Mouse (Mus musculus) MN1 (cell line): Measurements from ENCODE around the gene 1810013L24Rik.

Experiments used
- DNase-seq: peaks from one replicate; pipeline ENCODE4 v3.0.0-alpha.2; 2016; ENCODE audit warnings: low spot score

Gene 1810013L24Rik

DNA sequence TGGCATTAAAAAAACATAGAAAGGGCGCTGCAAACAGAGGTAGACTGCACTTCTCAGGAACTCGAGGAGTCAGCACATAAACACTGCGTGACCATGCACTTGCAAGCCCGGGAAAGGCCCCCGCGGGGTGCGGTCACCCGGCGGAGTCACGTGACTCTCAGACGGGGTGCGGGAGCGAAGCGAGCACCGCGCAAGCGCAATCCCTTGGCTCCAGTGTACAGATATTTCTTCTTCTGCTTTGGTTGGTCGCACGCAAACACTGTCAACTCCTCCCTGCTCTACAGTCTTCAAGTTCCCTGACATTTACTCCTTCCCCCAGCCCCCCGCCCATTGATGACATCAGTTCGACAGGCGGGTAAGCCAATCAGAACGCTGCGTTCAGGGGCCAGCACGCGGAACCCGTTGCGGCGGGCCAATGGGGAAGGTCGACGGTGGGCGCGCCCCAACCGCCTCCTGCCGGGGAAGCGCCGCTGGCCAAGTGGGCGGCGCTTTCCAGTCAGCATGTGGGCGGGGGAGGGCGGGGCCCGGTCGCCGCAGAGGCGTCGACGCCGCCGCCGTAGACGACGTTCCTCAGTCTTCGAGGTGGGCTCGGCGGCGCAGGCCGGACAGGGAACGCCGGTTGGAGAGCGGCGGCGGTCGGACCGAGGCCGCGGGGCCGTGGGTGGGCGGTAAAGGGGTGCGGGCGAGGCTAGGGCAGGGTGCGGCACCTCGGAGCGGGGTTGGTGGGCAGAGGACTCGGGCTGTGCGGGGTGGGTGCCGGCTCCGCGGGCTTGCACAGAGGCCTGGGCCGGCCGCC is at the start of gene 1810013L24Rik:
1810013L24Rik (plus strand) TSS at position 537 of the 796 bp plus-strand sequence.
- peak; percentile 98 for DNase-seq

DNA sequence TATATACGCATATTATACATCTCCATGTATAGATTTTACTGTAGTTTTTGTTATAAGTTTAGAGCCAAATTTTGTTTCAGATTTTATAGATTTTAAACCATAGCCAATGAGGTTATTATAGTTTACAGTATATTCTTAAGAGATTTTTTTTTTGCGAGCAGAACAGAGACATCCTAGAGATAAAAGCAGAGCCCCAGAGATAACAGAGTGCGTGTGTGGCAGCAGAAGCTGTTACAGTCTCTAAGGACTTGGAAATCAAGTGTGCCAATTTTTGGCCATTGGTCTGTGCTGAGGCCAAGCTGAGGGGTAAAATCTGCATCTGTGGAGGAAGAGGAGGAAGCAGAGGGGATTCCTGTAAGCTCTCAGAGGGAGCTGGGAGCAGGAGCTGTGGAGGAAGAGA is 49.7 kb upstream of the 1810013L24Rik start:
- DNase-seq: no peak

DNA sequence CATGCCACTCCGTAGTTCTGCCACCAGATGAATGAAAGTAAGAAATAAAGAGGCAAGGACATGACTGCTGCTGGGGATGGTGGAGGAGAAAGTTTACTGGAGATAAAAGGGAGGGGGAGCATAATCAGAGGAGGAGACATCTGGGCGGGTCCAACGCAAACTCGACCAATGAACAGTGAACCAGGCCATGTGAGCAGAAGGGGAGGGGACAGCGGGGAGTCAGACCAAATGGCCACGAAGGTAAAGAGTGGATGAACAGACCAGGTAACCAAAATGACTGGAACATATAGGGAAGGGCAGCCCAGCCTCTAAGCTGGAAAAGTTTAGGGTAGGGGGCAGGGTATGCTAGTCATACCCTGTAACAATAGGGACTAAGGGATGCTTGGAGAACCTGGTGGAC is 48.7 kb upstream of the 1810013L24Rik start:
- DNase-seq: no peak

DNA sequence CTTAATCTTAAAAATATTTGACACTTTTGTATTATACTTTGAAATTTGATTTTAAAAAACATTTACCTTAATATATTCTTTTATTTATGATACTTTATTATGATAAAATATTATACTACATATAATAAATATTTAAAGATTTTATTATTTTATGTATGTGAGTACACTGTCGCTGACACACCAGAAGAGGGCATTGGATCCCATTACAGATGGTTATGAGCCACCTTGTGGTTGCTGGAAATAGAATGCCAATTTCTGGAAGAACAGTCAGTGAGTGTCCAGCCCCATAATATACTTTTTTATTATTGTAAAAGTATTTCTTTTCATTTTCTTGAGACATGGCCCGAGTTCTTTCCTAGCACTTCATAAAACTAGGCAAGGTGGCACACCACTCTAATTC is 48.2 kb upstream of the 1810013L24Rik start:
- no peak for DNase-seq

DNA sequence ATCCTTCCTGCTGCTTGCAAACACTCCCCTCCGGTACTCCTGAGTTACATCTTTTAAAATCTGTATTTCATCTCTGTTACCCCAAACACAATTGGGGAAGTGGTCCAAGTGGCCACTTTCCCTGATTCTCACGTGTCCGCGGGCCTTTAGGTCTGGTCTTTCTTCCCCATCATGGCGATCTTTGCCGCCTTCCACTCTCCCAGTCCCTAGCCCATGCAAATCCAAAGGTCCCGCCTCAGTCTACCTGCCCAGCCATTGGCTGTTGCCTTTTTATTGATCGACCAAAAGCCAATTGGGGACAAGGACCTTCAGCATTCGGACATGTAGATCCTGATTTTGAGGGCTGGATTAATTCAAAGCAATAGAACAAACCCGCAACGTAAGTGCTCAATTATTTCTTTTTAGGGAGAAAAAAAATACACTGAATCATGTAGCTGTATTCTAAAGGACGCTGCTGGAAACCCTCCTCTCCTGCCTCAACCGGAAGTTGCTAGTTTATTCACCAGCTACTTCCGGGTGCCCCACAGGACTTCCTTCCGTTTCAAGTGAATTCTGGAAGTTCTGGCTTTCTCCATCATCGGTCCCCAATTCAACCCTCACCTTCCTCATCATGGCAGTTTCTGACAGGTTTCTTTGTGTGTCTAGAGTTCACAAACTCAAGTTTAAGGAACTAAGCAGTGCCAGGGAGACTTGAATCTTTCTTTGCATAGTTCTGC is 46.5 kb upstream of the 1810013L24Rik start:
- peak; percentile 90 for DNase-seq

DNA sequence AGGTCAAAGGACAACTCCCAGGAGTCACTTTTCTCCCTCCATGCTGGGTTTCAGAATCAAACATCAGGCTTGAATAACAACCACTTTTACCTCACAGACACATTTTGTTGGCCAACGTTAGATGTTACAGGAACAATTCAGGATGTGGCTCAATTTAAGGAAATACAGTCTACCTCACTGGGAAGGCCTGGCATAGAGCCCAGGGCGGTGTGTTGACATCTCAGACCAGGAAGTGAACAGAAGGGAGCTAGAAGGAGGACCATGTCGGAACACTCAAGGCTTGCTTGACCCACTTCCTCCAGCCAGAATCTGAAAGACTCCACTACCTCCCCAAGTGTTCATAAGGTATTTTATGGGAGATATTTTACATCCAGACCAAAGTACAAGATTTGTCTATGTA is 45.1 kb upstream of the 1810013L24Rik start:
- DNase-seq: no peak

DNA sequence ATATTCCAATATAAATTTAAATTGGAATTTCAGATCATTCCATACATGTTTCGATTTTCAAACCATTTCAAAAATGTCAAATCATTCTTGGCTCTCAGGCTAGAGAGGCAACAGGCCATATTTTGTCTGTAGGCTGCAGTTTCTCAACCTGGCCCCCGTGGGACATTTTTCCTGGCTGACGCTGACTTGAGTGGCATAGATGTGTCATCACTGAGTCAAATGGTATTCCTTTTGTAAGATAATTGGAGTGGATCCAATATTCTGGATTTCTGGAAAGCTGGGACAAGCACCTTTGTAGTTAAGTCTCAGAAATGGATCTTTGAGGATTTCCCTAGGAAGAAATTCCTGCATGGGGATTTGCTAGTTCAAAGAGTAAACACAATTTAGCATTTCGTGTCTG is 39.0 kb upstream of the 1810013L24Rik start:
- DNase-seq: peak; percentile 59

DNA sequence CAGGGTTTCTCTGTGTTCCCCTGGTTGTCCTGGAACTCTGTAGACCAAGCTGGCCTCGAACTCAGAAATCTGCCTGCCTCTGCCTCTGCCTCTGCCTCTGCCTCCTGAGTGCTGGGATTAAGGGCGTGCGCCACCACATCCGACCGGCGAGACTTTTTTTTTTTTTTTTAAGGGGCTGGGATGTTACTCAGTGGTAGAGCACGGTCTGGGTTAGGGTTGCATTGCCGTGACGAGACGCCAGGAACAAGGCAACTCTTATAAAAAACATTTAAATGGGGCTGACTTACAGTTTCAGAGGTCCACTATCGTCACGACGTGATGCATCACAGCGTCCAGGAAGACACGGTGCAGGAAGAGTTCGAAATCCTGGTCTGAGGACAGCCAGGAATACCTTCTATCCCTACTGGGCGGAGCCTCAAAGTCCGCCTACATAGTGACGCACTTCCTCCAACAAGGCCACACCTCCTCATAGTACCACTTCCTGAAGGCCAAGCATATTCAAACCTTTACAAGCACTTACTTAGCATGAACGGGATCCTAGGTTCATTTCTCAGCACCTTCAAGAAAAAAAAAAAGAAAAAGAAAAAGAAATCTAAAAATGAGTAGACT is 37.8 kb upstream of the 1810013L24Rik start, which contains the start of gene Usp7:
Usp7 (minus strand) TSS at position 360 of the 609 bp plus-strand sequence.
- DNase-seq: no peak

DNA sequence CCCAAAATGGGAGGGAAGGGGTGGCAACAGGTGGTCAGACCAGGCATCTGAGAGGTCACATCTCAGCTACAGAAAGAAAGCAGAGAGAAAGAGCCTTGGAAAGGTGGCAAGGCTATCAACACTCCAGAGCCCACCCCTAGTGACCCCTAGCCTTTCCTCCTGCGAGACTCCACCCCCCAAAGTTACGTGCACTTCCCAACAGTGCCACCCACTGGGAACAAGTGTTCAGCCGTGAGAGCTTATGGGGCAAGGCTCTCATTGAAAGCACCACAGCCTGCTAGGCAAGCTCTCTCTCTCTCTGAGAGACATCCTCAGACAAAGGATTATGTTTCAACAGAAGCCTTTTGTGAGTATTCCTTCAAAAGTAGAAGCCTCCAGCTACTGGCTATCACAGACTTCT is 34.9 kb upstream of the 1810013L24Rik start:
- DNase-seq: no peak

DNA sequence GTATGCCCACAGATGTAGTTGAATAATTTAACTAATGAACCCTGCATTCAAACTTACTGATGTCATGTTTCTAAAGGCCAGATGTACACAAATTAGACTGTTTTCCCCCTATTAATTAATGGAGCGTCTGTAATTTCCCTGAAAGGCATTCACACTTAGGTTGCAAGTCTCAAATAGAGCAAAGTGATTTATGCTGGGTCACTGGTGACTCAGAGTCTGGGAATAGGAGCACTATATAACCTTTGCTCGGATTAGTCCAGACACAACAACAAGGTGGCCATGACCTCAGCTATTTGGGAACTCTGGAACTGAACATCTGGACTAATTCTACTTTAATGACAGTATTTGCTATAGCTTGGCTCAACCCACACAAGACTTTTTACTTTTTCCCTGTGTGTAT is 34.0 kb upstream of the 1810013L24Rik start:
- peak; percentile 26 for DNase-seq

DNA sequence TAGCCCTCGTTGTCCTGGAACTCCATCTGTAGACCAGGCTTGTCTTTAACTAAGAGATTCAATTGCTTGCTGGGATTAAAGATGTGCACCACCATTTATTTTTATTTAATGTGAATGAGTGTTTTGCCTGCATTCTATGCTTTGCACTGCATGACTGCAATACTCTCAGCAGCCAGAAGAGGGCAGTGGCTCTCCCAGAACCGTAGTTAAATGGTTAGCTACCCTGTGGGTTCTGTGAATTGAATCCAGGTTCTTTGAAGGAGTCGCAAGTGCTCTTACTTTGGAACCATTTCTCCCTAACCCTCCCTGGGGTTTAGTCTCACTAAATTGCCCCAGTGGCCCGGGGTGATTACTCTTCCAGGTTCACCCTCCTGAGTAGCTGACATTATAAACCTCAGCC is 23.2 kb upstream of the 1810013L24Rik start:
- DNase-seq: no peak

DNA sequence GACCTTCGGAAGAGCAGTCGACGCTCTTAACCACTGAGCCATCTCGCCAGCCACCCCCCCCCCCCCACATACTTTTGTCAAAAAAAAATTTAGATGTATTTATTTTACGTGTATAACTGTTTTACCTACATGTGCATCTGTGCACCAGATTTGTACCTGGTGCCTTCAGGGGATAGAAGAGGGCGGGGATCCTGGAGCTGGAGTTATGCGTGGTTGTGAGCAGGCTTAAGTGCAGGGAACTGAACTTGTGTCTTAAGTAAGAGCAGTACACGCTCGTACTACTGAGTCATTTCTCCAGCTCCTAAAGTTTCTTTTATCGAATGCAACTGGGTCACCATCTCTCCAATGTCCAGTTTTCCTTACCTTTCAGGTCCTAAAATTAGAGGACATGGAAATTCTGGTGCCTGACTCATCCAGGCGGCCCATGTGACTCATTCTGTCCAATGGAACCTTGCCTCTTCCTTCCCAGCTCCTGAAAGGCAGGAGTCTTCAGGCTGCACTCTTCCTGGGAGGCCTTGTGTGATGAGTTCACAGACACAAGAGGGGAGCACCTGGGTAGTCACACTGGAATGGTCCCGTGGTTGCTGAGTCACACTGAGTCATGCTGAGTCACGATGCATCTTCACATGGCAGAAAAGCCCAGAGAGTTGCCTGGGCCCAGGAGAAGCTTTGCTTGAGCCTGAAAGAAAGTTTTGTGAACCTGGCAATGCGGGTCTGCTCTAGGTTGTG is 19.3 kb upstream of the 1810013L24Rik start:
- DNase-seq: peak; percentile 76

DNA sequence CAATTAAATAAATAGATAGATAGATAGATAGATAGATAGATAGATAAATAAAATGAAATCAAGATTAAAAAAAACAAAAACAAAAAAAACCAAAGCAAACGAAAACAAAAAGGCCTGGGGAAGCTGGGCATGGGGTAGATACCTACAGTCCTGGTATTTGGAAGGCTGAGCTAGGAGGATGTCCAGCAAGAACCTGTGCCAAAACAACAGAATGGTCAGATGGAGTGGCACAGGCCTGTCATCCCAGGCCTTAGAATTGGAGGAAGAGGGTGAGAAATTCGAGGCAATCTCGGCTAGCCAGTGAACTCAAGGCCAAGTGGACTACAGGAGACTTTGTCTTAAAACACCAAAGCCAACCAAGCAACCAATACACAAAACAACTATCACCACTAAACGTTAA is 12.0 kb upstream of the 1810013L24Rik start:
- DNase-seq: no peak

DNA sequence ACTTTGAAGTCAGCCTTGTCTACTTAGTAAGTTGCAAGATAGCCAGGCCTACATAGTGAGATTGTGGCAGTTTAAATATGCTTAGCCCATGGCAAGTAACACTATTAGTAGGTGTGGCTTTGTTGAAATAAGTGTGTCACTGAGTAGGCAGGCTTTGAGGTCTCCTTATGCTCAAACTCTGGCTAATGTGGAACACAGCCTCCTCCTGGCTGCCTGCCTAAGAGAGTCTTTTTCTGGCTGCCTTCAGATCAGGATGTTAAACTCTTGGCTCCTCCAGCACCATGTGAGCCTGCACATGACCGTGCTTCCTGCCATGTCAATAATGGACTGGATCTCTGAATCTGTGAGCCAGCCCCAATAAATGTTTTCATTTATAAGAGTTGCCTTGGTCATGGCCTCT is 8.5 kb upstream of the 1810013L24Rik start:
- DNase-seq: no peak

DNA sequence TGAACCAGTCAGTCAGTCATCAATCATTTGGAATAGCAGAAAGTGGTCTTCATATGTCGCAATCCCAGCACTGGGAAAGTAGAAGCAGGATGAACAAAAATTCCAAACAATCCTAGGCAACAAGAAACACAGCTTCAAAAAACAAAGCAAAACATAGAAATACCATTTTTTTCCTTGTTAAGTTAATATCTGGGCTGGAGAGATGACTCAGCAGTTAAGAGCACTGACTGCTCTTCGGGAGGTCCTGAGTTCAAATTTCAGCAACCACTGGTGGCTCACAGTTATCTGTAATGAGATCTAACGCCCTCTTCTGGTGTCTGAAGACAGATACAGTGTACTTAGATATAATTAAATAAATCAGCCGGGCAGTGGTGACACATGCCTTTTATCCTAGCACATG is 7.3 kb upstream of the 1810013L24Rik start:
- DNase-seq: no peak

DNA sequence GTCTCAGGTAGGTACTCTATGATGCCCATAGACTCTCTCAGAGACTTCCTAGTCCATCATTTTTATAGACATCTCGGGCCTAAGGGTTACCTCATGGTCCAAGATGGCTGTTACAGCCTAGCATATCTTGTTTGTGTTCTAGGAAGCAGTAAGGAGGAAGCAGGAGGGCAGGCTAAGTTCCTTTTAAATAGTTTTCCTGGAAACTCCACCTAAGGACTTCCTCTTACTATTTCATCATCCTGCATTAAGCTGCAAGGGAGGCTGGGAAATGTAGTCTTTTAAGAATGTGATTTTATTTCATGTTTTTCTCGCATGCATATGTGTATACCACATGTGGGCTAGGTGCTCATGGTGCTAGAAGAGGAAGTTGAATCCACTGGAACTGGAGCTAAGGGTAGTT is 6.2 kb upstream of the 1810013L24Rik start:
- DNase-seq: no peak

DNA sequence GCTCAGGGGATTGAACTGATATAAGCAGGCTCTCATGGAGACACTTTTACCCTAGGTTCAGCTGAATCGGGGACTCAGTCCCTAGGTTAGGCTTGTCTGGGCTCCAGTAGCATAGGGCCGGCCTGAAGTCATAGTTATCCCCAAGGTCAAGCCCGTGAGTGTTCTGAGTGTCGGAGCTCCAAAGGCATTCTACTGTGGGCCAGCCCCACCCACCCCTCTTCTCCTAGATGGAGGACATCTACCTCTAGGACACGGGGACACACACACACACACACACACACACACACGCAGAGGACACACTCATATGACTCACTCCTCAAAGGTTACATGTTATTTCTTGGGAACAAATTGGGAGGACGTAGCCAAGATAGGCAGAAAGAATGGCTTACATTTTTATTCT is 2.5 kb upstream of the 1810013L24Rik start:
- DNase-seq: no peak

DNA sequence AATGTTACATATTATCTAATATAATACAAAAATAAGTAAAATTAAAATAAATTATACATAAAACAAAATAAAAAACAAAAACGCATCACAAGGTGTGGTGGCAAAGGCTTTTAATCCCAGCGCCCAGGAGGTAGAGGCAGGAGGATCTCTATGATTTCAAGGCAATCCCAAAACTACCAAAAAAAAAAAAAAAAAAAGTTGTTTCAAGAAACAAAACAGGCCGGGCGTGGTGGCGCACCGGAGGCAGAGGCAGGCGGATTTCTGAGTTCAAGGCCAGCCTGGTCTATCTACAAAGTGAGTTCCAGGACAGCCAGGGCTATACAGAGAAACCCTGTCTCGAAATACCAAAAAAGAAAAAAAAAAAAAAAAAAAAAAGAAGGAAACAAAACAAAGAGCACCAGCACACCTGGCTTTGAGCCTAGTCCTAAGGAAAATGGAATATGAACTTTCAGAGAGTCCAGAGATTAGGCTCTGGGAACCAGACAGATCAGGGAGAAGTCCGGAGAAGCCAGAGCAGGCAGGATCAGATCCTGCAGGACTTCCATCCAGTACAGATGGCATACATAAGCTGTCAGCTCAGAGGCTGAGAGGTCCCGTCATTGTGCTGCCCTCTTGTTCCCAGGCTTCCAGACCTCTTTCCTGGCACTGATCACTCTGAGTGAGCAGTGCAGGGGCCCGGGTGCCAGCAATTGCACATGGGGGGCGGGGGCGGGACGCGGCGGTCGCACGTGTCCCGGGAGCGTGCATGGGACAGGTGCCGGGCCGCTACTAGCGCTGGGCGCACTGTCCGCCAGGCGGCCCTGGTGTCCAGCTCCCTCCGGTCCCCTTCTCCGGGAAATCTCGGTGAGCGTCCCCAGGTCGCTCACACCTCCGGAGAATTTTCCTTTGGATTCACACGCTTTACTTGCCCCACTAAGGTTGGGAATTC is 1.0 kb upstream of the 1810013L24Rik start:
- peak; percentile 84 for DNase-seq

DNA sequence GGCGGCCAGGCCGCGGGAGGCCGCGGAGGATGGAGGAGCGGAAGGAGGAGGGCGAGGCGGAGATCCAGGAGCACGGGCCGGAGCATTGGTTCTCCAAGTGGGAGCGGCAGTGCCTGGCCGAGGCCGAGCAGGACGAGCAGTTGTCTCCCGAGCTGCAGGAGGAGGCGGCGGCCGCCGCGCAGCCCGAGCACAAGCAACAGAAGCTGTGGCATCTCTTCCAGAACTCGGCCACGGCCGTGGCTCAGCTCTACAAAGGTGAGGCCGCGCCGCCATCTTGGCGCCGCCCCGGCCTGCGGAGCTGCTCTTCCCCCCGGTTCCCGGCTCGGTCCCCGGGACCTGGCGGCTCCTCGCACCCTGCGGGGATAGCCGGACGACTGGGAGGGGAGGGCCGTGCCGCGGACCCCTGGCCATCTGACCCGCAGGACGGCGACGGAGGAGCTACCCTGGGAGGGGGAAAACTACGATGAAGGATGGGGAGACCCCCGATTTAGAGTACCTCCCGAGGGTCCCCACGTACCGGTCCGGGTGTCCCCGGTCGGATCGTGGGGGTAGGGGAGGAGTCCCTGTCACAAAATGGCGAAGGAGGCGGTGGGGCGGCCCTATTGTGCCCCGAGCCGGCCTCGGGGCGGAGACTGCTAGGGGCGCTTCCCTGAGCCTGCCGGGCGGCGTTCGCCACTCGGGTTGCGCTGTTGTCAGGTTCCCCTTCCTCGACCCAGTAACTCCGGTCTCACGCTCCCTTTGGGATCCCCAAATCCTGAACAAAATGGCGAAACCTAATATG is 721 bp downstream of the 1810013L24Rik start:
- peak; percentile 72 for DNase-seq

DNA sequence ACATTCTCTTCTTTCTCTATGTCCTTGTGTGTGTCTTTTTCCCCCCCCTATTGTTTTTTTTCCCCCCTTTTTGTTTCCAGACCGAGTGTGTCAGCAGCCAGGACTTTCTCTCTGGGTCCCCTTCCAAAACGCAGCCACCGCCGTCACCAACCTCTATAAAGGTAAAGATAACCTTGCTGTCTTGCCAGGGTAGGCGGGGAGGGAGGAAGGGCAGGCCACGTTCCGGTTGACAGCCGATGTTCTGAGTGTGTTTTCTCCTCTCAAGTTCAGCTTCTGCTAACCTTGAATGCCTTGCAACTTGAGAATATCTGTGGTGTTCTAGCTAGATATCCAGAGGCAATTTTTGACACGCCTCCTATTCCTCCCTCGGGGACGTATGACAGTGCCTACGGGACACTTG is 1.3 kb downstream of the 1810013L24Rik start:
- DNase-seq: peak; percentile 39
